Mouse (Mus musculus) embryonic facial prominence, embryonic 11.5 days (tissue): ENCODE measurements around the gene Ttc3. TPM values are rescaled to one million over a fixed set of nuclear protein-coding genes. Genes with fewer than 3 reads are reported as not detected.
"Not testable (repeated sequence)": the region's sequence is repeated elsewhere in the genome, so short reads cannot be mapped to it uniquely, and the experiment has no call there.

Experiments
- ATAC-seq: fragments of 200-750 bp; cut with Nextera tagmentation; replicated peaks from 2 replicates; pipeline ENCODE4 v1.8.0; 2017; ENCODE audit warnings: low read depth; ENCODE audit not compliant: insufficient number of reproducible peaks, low FRiP score, low TSS enrichment
- DNase-seq: peaks from one replicate; pipeline ENCODE4 v3.0.0-alpha.2; 2015; ENCODE audit warnings: low spot score
- H3K27ac ChIP-seq: fragments of 300-500 bp; sonication (generic); replicated peaks from 2 replicates; pipeline ENCODE4 v1.5.1; 2014; ENCODE audit warnings: mild to moderate bottlenecking, low read depth, low read length, control low read depth
- H3K27me3 ChIP-seq: fragments of 300-500 bp; sonication (generic); 2 replicates; pipeline ENCODE4 v1.6.1; 2014; ENCODE audit warnings: mild to moderate bottlenecking, low read length, moderate library complexity, mixed read lengths; ENCODE audit not compliant: control insufficient read depth, insufficient read depth
- H3K36me3 ChIP-seq: fragments of 300-500 bp; sonication (generic); replicated peaks from 2 replicates; pipeline ENCODE4 v1.6.1; 2014; ENCODE audit warnings: low read depth, mild to moderate bottlenecking, low read length, moderate library complexity, mixed read lengths; ENCODE audit not compliant: control insufficient read depth, insufficient read depth
- H3K4me1 ChIP-seq: fragments of 300-500 bp; sonication (generic); 2 replicates; pipeline ENCODE4 v1.6.1; 2014; ENCODE audit warnings: low read length, mixed read lengths; ENCODE audit not compliant: control insufficient read depth, insufficient read depth
- H3K4me2 ChIP-seq: fragments of 300-500 bp; sonication (generic); 2 replicates; pipeline ENCODE4 v1.6.1; 2014; ENCODE audit warnings: low read depth, mild to moderate bottlenecking, control low read depth, low read length, moderate library complexity
- H3K4me3 ChIP-seq: fragments of 300-500 bp; sonication (generic); 2 replicates; pipeline ENCODE4 v1.5.1; 2014; ENCODE audit warnings: low read depth, low read length, control low read depth
- H3K9ac ChIP-seq: fragments of 300-500 bp; sonication (generic); replicated peaks from 2 replicates; pipeline ENCODE4 v1.6.1; 2014; ENCODE audit warnings: mild to moderate bottlenecking, control low read depth, low read length
- H3K9me3 ChIP-seq: fragments of 300-500 bp; sonication (generic); replicated peaks from 2 replicates; pipeline ENCODE4 v1.6.1; 2016; ENCODE audit warnings: mild to moderate bottlenecking, low read length, inconsistent platforms, mixed read lengths; ENCODE audit not compliant: control insufficient read depth
- WGBS: fragments of 180-500 bp; shearing (Covaris S2); extraction: QIAGEN DNeasy Blood & Tissue Kit; methylation state at CpG from one replicate; pipeline ENCODE4 v1.1.7; 2014; 5-methylcytosine and 5-hydroxymethylcytosine counted together
- polyA plus RNA-seq: library from polyadenylated mRNA; unstranded; fragments of >200 nt; fragmentation: Nextera tagmentation; extraction: Ambion mirVana; gene quantifications from 2 replicates; pipeline ENCODE4 v1.2.1, GENCODE M21; 2014

Gene Ttc3
- polyA plus RNA-seq, 1 experiment from 2014 or later, result 435 TPM

- Histone ChIP-seq H3K27me3 (no peaks in the 10 kb centered on the region), H3K9me3 (no peaks in the 10 kb centered on the region), H3K36me3 (peaks cover 19% of the 10 kb centered on the region), H3K4me3 (no peak overlapping the region), H3K4me1 (no peaks in the 10 kb centered on the region), H3K27ac (no peak overlapping the region), H3K4me2 (no peak overlapping the region), H3K9ac (no peak overlapping the region)
- DNase-seq, result no peak
- no peak for ATAC-seq
- WGBS, result 90% methylated on average over 11 of the region's 11 CpGs
Observed at GRCm38 (mm10) chr16:94451545-94452488, 81.4 kb downstream of the Ttc3 start.

- WGBS, result 91% methylated on average over 4 of the region's 4 CpGs
Observed at GRCm38 (mm10) chr16:94452768-94453167, 82.3 kb downstream of the Ttc3 start.

GRCm38 (mm10) chr16:94454146-94454545, 83.7 kb downstream of the Ttc3 start:
- Histone ChIP-seq H3K4me1 (no peaks in the 10 kb centered on the region), H3K36me3 (peaks cover 13% of the 10 kb centered on the region), H3K9ac (no peak overlapping the region), H3K27ac (no peak overlapping the region), H3K9me3 (no peaks in the 10 kb centered on the region), H3K4me3 (no peak overlapping the region), H3K27me3 (no peaks in the 10 kb centered on the region), H3K4me2 (no peak overlapping the region)
- ATAC-seq, result no peak
- WGBS, result 75% methylated on average over 4 of the region's 4 CpGs
- DNase-seq, result no peak

More at GRCm38 (mm10) chr16:94452768-94453167, 82.3 kb downstream of the Ttc3 start:
- no peak overlapping the region for H3K4me2 ChIP-seq
- DNase-seq, result no peak
- ATAC-seq, result no peak
- H3K27ac ChIP-seq, result no peak overlapping the region
- H3K9me3 ChIP-seq, result no peaks in the 10 kb centered on the region
- no peaks in the 10 kb centered on the region for H3K27me3 ChIP-seq
- peaks cover 16% of the 10 kb centered on the region for H3K36me3 ChIP-seq
- H3K4me1 ChIP-seq, result no peaks in the 10 kb centered on the region
- no peak overlapping the region for H3K4me3 ChIP-seq
- no peak overlapping the region for H3K9ac ChIP-seq

- Histone ChIP-seq H3K4me3 (no peak overlapping the region), H3K4me1 (no peaks in the 10 kb centered on the region), H3K27ac (no peak overlapping the region), H3K9ac (no peak overlapping the region), H3K9me3 (no peaks in the 10 kb centered on the region), H3K4me2 (no peak overlapping the region), H3K27me3 (no peaks in the 10 kb centered on the region), H3K36me3 (peaks cover 42% of the 10 kb centered on the region)
- ATAC-seq (no peak), DNase-seq (no peak)
- 90% methylated on average over 3 of the region's 3 CpGs for WGBS
Observed at GRCm38 (mm10) chr16:94464067-94464466, 93.6 kb downstream of the Ttc3 start.

GRCm38 (mm10) chr16:94465900-94466299, 95.5 kb downstream of the Ttc3 start:
- H3K27me3 ChIP-seq, result no peaks in the 10 kb centered on the region
- no peak overlapping the region for H3K4me2 ChIP-seq
- no peak for ATAC-seq
- no peaks in the 10 kb centered on the region for H3K4me1 ChIP-seq
- no peak overlapping the region for H3K27ac ChIP-seq
- WGBS, result 85% methylated on average over 4 of the region's 4 CpGs
- no peaks in the 10 kb centered on the region for H3K9me3 ChIP-seq
- no peak overlapping the region for H3K4me3 ChIP-seq
- peaks cover 30% of the 10 kb centered on the region for H3K36me3 ChIP-seq
- no peak for DNase-seq
- H3K9ac ChIP-seq, result no peak overlapping the region

GRCm38 (mm10) chr16:94466317-94466716, 95.9 kb downstream of the Ttc3 start:
- H3K4me3 ChIP-seq, H3K9ac ChIP-seq, H3K27me3 ChIP-seq, H3K27ac ChIP-seq, H3K4me2 ChIP-seq, DNase-seq, H3K4me1 ChIP-seq, H3K9me3 ChIP-seq, ATAC-seq: not testable (repeated sequence)
- peaks cover 26% of the 10 kb centered on the region for H3K36me3 ChIP-seq
- WGBS, result 96% methylated on average over 7 of the region's 7 CpGs

- Histone ChIP-seq H3K27me3 (no peaks in the 10 kb centered on the region), H3K9me3 (no peaks in the 10 kb centered on the region), H3K4me2 (no peak overlapping the region), H3K36me3 (peaks cover 18% of the 10 kb centered on the region), H3K4me3 (no peak overlapping the region), H3K27ac (no peak overlapping the region), H3K4me1 (no peaks in the 10 kb centered on the region), H3K9ac (no peak overlapping the region)
- WGBS, result 83% methylated on average over 11 of the region's 11 CpGs
- DNase-seq (no peak), ATAC-seq (no peak)
Observed at GRCm38 (mm10) chr16:94467337-94468055, 97.1 kb downstream of the Ttc3 start.

- no peaks in the 10 kb centered on the region for H3K9me3 ChIP-seq
- no peak overlapping the region for H3K9ac ChIP-seq
- H3K4me1 ChIP-seq, result no peaks in the 10 kb centered on the region
- H3K27ac ChIP-seq, result no peak overlapping the region
- H3K27me3 ChIP-seq, result no peaks in the 10 kb centered on the region
- peaks cover 12% of the 10 kb centered on the region for H3K36me3 ChIP-seq
- no peak overlapping the region for H3K4me3 ChIP-seq
- no peak overlapping the region for H3K4me2 ChIP-seq
- DNase-seq (no peak), ATAC-seq (no peak)
- 94% methylated on average over 2 of the region's 2 CpGs for WGBS
Observed at GRCm38 (mm10) chr16:94468391-94468790, 98.0 kb downstream of the Ttc3 start.
